Mouse (Mus musculus) embryonic fibroblast, embryonic 13.5 days (primary cell): Measurements from ENCODE around the gene Pjvk.

Source experiments
- CTCF ChIP-seq: IDR thresholded peaks from 2 replicates; pipeline ENCODE4 v1.5.1; 2011; ENCODE audit warnings: mild to moderate bottlenecking, control low read depth, low read length, moderate library complexity, borderline replicate concordance; ENCODE audit not compliant: insufficient read depth
- POLR2A ChIP-seq: IDR thresholded peaks from 2 replicates; pipeline ENCODE4 v1.6.1; 2011; ENCODE audit warnings: low read depth, mild to moderate bottlenecking, control low read depth, low read length, moderate library complexity

- TF ChIP-seq POLR2A: no peak
- no peak for TF ChIP-seq CTCF
Measured at GRCm38 (mm10) chr2:76658551-76658950, 10.3 kb downstream of the Pjvk start.
